Mouse (Mus musculus) cortical plate, adult 2 months (tissue): ENCODE results near the gene Lsmem1.

Source experiments
- CTCF ChIP-seq: fragments of 200-500 bp; IDR thresholded peaks from 2 replicates; pipeline ENCODE4 v1.5.1; 2011; ENCODE audit warnings: mild to moderate bottlenecking, control low read depth, low read length; ENCODE audit not compliant: insufficient read depth; ENCODE audit errors: extremely low read depth
- POLR2A ChIP-seq: fragments of 200-500 bp; IDR thresholded peaks from 2 replicates; pipeline ENCODE4 v1.6.1; 2011; ENCODE audit warnings: mild to moderate bottlenecking, low read length, control low read depth; ENCODE audit not compliant: insufficient read depth; ENCODE audit errors: extremely low read depth

DNA sequence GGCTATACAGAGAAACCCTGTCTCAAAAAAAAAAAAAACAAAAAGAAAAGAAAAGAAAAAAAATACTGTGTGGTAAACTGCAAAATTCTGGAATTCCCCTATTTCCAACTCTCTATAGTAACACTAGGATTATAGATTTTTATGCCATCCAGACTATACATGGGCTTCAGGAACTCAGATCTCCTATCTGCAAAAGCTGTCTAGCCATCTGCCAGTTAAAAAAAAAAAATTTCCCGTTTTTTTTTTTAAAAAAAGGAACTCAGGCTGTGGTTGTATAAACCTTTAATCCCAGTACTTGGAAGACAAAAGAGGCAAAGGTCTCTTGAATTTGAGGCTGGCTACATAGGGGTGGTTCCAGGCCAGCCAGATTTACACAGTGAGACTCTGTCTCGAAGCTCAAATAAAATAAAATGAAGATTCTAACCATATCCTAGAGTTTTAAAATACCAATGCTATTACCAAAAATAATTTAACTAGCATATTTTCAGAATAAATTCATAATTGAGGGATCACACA lies 19.2 kb upstream of the Lsmem1 start:
- TF ChIP-seq CTCF: no peak
- TF ChIP-seq POLR2A: no peak
